13 mouse cellular contexts compared by ENCODE assay signal in genomic region chr4:134097015-134097608, GRCm38 (mm10). TPM values are rescaled to one million over a fixed set of nuclear protein-coding genes. Genes with fewer than 3 reads are reported as not detected.
DNase-seq lines count a peak whose midpoint lies in the region; ATAC-seq and TF ChIP-seq lines count a peak whose summit lies in the region.
"Had no signal": no experiment of that assay in that cellular context is flagged by ENCODE, and none has a peak within 500 bp of the region (broad histone marks: within the 10 kb centered on the region; RNA-seq: fewer than 3 reads in every experiment).

No protein-coding gene starts in this region.

- H3K9ac ChIP-seq in intestine, embryonic 16.5 days (ENCODE audit: low read depth, low read length), result no peak overlapping the region
- H3K9ac ChIP-seq in intestine, embryonic 15.5 days, result no peak overlapping the region
- H3K9ac ChIP-seq in liver, embryonic 15.5 days, result no peak overlapping the region
- H3K9ac ChIP-seq: embryonic facial prominence, embryonic 15.5 days had no signal

- no peaks in the 10 kb centered on the region for H3K27me3 ChIP-seq in intestine, embryonic 16.5 days (replicated peaks; ENCODE audit: control insufficient read depth, insufficient read depth, low read length)
- no peaks in the 10 kb centered on the region for H3K27me3 ChIP-seq in intestine, embryonic 15.5 days (replicated peaks)
- no peaks in the 10 kb centered on the region for H3K27me3 ChIP-seq in liver, embryonic 15.5 days
- H3K27me3 ChIP-seq: embryonic facial prominence, embryonic 15.5 days had no signal

- H3K27ac ChIP-seq in intestine, embryonic 16.5 days (ENCODE audit: low read length), result 0 out of 2 replicates have a peak overlapping the region, but pooled peaks have one; percentile 5
- no peak overlapping the region for H3K27ac ChIP-seq in intestine, embryonic 15.5 days
- H3K27ac ChIP-seq in liver, embryonic 15.5 days (replicated peaks), result peak overlapping the region; percentile 75
- no peak overlapping the region for H3K27ac ChIP-seq in layer of hippocampus, adult 2 months
- H3K27ac ChIP-seq: embryonic facial prominence, embryonic 15.5 days had no signal

- H3K4me3 ChIP-seq in intestine, embryonic 16.5 days (ENCODE audit: low read length), result no peak overlapping the region
- H3K4me3 ChIP-seq in intestine, embryonic 15.5 days (replicated peaks), result no peak overlapping the region
- H3K4me3 ChIP-seq in liver, embryonic 15.5 days (replicated peaks), result no peak overlapping the region
- no peak overlapping the region for H3K4me3 ChIP-seq in layer of hippocampus, adult 2 months
- H3K4me3 ChIP-seq: embryonic facial prominence, embryonic 15.5 days had no signal

- no peaks in the 10 kb centered on the region for H3K4me1 ChIP-seq in intestine, embryonic 16.5 days (ENCODE audit: control insufficient read depth, insufficient read depth, low read length)
- H3K4me1 ChIP-seq in intestine, embryonic 15.5 days (replicated peaks), result no peaks in the 10 kb centered on the region
- peaks cover 3% of the 10 kb centered on the region; the same call in 1 of the 2 replicates for H3K4me1 ChIP-seq in liver, embryonic 15.5 days (replicated peaks)
- H3K4me1 ChIP-seq: embryonic facial prominence, embryonic 15.5 days had no signal

- no peak overlapping the region for H3K4me2 ChIP-seq in intestine, embryonic 16.5 days (ENCODE audit: low read depth, low read length)
- H3K4me2 ChIP-seq in intestine, embryonic 15.5 days (replicated peaks), result no peak overlapping the region
- no peak overlapping the region for H3K4me2 ChIP-seq in liver, embryonic 15.5 days
- H3K4me2 ChIP-seq: embryonic facial prominence, embryonic 15.5 days had no signal

- no peaks in the 10 kb centered on the region for H3K36me3 ChIP-seq in intestine, embryonic 16.5 days (ENCODE audit: control insufficient read depth, insufficient read depth, low read length)
- no peaks in the 10 kb centered on the region for H3K36me3 ChIP-seq in intestine, embryonic 15.5 days
- no peaks in the 10 kb centered on the region for H3K36me3 ChIP-seq in liver, embryonic 15.5 days (replicated peaks)
- H3K36me3 ChIP-seq: embryonic facial prominence, embryonic 15.5 days had no signal

- DNase-seq in spleen, adult 18-20 months, result peak; percentile 69 to 71
- DNase-seq in neural tube, embryonic 10.5 days (ENCODE audit: extremely low spot score, low spot score), result no peak
- DNase-seq in layer of hippocampus, adult 8-10 months (ENCODE audit: low spot score in 2 of 2), result no peak
- DNase-seq in layer of hippocampus, adult 2 months (ENCODE audit: low spot score in 2 of 2), result no peak
- DNase-seq: cerebellum, adult 11-12 months had no signal

- no peaks in the 10 kb centered on the region for H3K9me3 ChIP-seq in intestine, embryonic 16.5 days (ENCODE audit: control insufficient read depth, low read length)
- no peaks in the 10 kb centered on the region for H3K9me3 ChIP-seq in intestine, embryonic 15.5 days
- no peaks in the 10 kb centered on the region for H3K9me3 ChIP-seq in liver, embryonic 15.5 days (replicated peaks)
- H3K9me3 ChIP-seq: embryonic facial prominence, embryonic 15.5 days had no signal

- TF ChIP-seq CTCF in layer of hippocampus, adult 2 months (conservative IDR thresholded peaks at IDR 0.05), result no peak

- no peak for ATAC-seq in intestine, embryonic 16.5 days
- no peak for ATAC-seq in intestine, embryonic 15.5 days
- ATAC-seq in CD4-positive, CD25-positive, alpha-beta regulatory T cell, adult 4 months, result peak; percentile 70
- no peak for ATAC-seq in liver, embryonic 15.5 days (ENCODE audit: insufficient read depth)

- WGBS in intestine, embryonic 16.5 days, result 78% methylated on average over 5 of the region's 5 CpGs
- WGBS in intestine, embryonic 15.5 days, result 71% methylated on average over 5 of the region's 5 CpGs
- WGBS in liver, embryonic 15.5 days (ENCODE audit: insufficient replicate concordance), result 28% methylated on average over 5 of the region's 5 CpGs

RNA-seq across cellular contexts. Expression of gene Cd52, which starts 2.2 kb away (rescaled TPM):
- 27.8 and 28.4 TPM in 2 replicates for polyA plus RNA-seq in intestine, embryonic 16.5 days (2015; fragmentation: Nextera tagmentation; extraction: Ambion mirVana)
- polyA plus RNA-seq in intestine, embryonic 15.5 days (2015; fragmentation: Nextera tagmentation; extraction: Ambion mirVana), result 27.0 and 29.7 TPM in 2 replicates
- polyA plus RNA-seq in CD4-positive, CD25-positive, alpha-beta regulatory T cell, adult 4 months (2017; shearing (Covaris generic)), result 1,000 to 10,000 TPM; 2,918 to 3,094 TPM
- polyA plus RNA-seq in liver, embryonic 15.5 days (2015; fragmentation: Nextera tagmentation; extraction: Ambion mirVana), result 47.4 and 51.5 TPM in 2 replicates
- 10 to 100 TPM in 2 of 4 experiments, 1 to 10 TPM in 2; 1.2 to 52.4 (median 18.2) TPM for total RNA-seq in layer of hippocampus, adult 8-10 months (2022)
- total RNA-seq in layer of hippocampus, adult 2 months (2021), result 1 to 10 TPM; 1.1 to 3.8 TPM

RNA-seq across cellular contexts. Expression of gene Ubxn11, which starts 5.3 kb away (rescaled TPM):
- polyA plus RNA-seq in intestine, embryonic 16.5 days (2015; fragmentation: Nextera tagmentation; extraction: Ambion mirVana), result 4.3 and 5.6 TPM in 2 replicates
- 4.4 and 6.0 TPM in 2 replicates for polyA plus RNA-seq in intestine, embryonic 15.5 days (2015; fragmentation: Nextera tagmentation; extraction: Ambion mirVana)
- polyA plus RNA-seq in CD4-positive, CD25-positive, alpha-beta regulatory T cell, adult 4 months (2017; shearing (Covaris generic)), result 10 to 100 TPM; 31.2 to 54.2 TPM
- polyA plus RNA-seq in liver, embryonic 15.5 days (2015; fragmentation: Nextera tagmentation; extraction: Ambion mirVana), result 1.8 and 2.1 TPM in 2 replicates
- 10 to 100 TPM; 34.7 to 39.5 (median 35.6) TPM for total RNA-seq in layer of hippocampus, adult 8-10 months (2022)
- 10 to 100 TPM; 34.0 to 42.4 TPM for total RNA-seq in layer of hippocampus, adult 2 months (2021)

RNA-seq across cellular contexts. Expression of gene Sh3bgrl3, which starts 31.5 kb away (rescaled TPM):
- 428 and 452 TPM in 2 replicates for polyA plus RNA-seq in intestine, embryonic 16.5 days (2015; fragmentation: Nextera tagmentation; extraction: Ambion mirVana)
- 362 and 375 TPM in 2 replicates for polyA plus RNA-seq in intestine, embryonic 15.5 days (2015; fragmentation: Nextera tagmentation; extraction: Ambion mirVana)
- polyA plus RNA-seq in CD4-positive, CD25-positive, alpha-beta regulatory T cell, adult 4 months (2017; shearing (Covaris generic)), result 1,000 to 10,000 TPM in 1 of 2 experiments, 100 to 1,000 TPM in 1; 977 to 1,004 TPM
- polyA plus RNA-seq in liver, embryonic 15.5 days (2015; fragmentation: Nextera tagmentation; extraction: Ambion mirVana), result 151 and 166 TPM in 2 replicates
- 100 to 1,000 TPM; 185 to 289 (median 252) TPM for total RNA-seq in layer of hippocampus, adult 8-10 months (2022)
- 100 to 1,000 TPM; 257 to 267 TPM for total RNA-seq in layer of hippocampus, adult 2 months (2021)

RNA-seq across cellular contexts. Expression of gene Crybg2, which starts 36.5 kb away (rescaled TPM):
- polyA plus RNA-seq in intestine, embryonic 16.5 days (2015; fragmentation: Nextera tagmentation; extraction: Ambion mirVana), result 22.3 and 22.9 TPM in 2 replicates
- polyA plus RNA-seq in intestine, embryonic 15.5 days (2015; fragmentation: Nextera tagmentation; extraction: Ambion mirVana), result 14.9 and 16.6 TPM in 2 replicates
- polyA plus RNA-seq in CD4-positive, CD25-positive, alpha-beta regulatory T cell, adult 4 months (2017; shearing (Covaris generic)), result 10 to 100 TPM; 20.9 to 28.2 TPM
- 0.59 TPM in 1 of 2 replicates, not detected in the other for polyA plus RNA-seq in liver, embryonic 15.5 days (2015; fragmentation: Nextera tagmentation; extraction: Ambion mirVana)
- total RNA-seq in layer of hippocampus, adult 8-10 months (2022), result 1 to 10 TPM in 3 of 4 experiments, under 1 TPM in 1; 0.54 to 6.4 (median 3.7) TPM
- total RNA-seq in layer of hippocampus, adult 2 months (2021), result 1 to 10 TPM; 2.7 to 3.0 TPM
- total RNA-seq: heart, postnatal 25 days had no signal

RNA-seq across cellular contexts. Expression of gene Zfp683, which starts 43.5 kb away (rescaled TPM):
- polyA plus RNA-seq in intestine, embryonic 16.5 days (2015; fragmentation: Nextera tagmentation; extraction: Ambion mirVana), result not detected in 2 replicates
- polyA plus RNA-seq in intestine, embryonic 15.5 days (2015; fragmentation: Nextera tagmentation; extraction: Ambion mirVana), result not detected in 2 replicates
- polyA plus RNA-seq in CD4-positive, CD25-positive, alpha-beta regulatory T cell, adult 4 months (2017; shearing (Covaris generic)), result 1 to 10 TPM in 1 of 2 experiments, under 1 TPM in 1; 0.85 to 1.3 TPM
- polyA plus RNA-seq in liver, embryonic 15.5 days (2015; fragmentation: Nextera tagmentation; extraction: Ambion mirVana), result not detected in 2 replicates
- total RNA-seq in layer of hippocampus, adult 8-10 months (2022), result not detected
- total RNA-seq in layer of hippocampus, adult 2 months (2021), result not detected
- total RNA-seq: heart, postnatal 25 days; left cerebral cortex, postnatal 36 days had no signal
- polyA plus RNA-seq: embryonic facial prominence, embryonic 15.5 days; kidney, embryonic 16.5 days had no signal

Comparison
In these comparisons a context has a peak if more than half of its experiments do, and no peak if none do; other contexts are left out.
1. H3K27ac ChIP-seq: peak in intestine, embryonic 16.5 days (single experiment) and liver, embryonic 15.5 days (single experiment); none in intestine, embryonic 15.5 days (single experiment) and layer of hippocampus, adult 2 months (single experiment).
2. DNase-seq: peak in spleen, adult 18-20 months (2 of 2); none in neural tube, embryonic 10.5 days (single experiment), layer of hippocampus, adult 8-10 months (0 of 2) and layer of hippocampus, adult 2 months (0 of 2).
3. RNA of gene Cd52, which starts 2.2 kb away (polyA plus RNA-seq): 2,918 to 3,094 TPM in CD4-positive, CD25-positive, alpha-beta regulatory T cell, adult 4 months; 47.4 to 51.5 TPM in liver, embryonic 15.5 days, 27.0 to 29.7 TPM in intestine, embryonic 15.5 days and 27.8 to 28.4 TPM in intestine, embryonic 16.5 days; every median in the first group is over 10 times any median in the second.